Mouse (Mus musculus) stomach, embryonic 15.5 days (tissue): ENCODE data around the gene Rufy2. TPM values are rescaled to one million over a fixed set of nuclear protein-coding genes. Genes with fewer than 3 reads are reported as not detected.

Source experiments
- ATAC-seq: fragments of 200-750 bp; cut with Nextera tagmentation; 2 replicates; pipeline ENCODE4 v1.8.0; 2017; ENCODE audit warnings: low read depth, moderate number of reproducible peaks, moderate TSS enrichment; ENCODE audit not compliant: insufficient read depth, low FRiP score
- H3K27ac ChIP-seq: fragments of 300-500 bp; sonication (generic); 2 replicates; pipeline ENCODE4 v1.5.1; 2015; ENCODE audit warnings: mild to moderate bottlenecking, inconsistent platforms
- H3K27me3 ChIP-seq: fragments of 300-500 bp; sonication (generic); replicated peaks from 2 replicates; pipeline ENCODE4 v1.6.1; 2015; ENCODE audit warnings: inconsistent platforms
- H3K36me3 ChIP-seq: fragments of 300-500 bp; sonication (generic); 2 replicates; pipeline ENCODE4 v1.6.1; 2015; ENCODE audit warnings: inconsistent platforms
- H3K4me1 ChIP-seq: fragments of 300-500 bp; sonication (generic); 2 replicates; pipeline ENCODE4 v1.6.1; 2015; ENCODE audit warnings: inconsistent platforms
- H3K4me2 ChIP-seq: fragments of 300-500 bp; sonication (generic); 2 replicates; pipeline ENCODE4 v1.6.1; 2015; ENCODE audit warnings: mild to moderate bottlenecking, inconsistent platforms
- H3K4me3 ChIP-seq: fragments of 300-500 bp; sonication (generic); replicated peaks from 2 replicates; pipeline ENCODE4 v1.5.1; 2015; ENCODE audit warnings: inconsistent platforms
- H3K9ac ChIP-seq: fragments of 300-500 bp; sonication (generic); 2 replicates; pipeline ENCODE4 v1.6.1; 2015; ENCODE audit warnings: inconsistent platforms
- H3K9me3 ChIP-seq: fragments of 300-500 bp; sonication (generic); 2 replicates; pipeline ENCODE4 v1.6.1; 2016; ENCODE audit warnings: inconsistent platforms
- WGBS: fragments of 180-500 bp; shearing (Covaris S2); methylation state at CpG from one replicate; pipeline ENCODE4 v1.1.7; 2015; 5-methylcytosine and 5-hydroxymethylcytosine counted together
- polyA plus RNA-seq: library from polyadenylated mRNA; unstranded; fragments of >200 nt; fragmentation: Nextera tagmentation; extraction: Ambion mirVana; gene quantifications from 2 replicates; pipeline ENCODE4 v1.2.1, GENCODE M21; 2015

Gene Rufy2
- polyA plus RNA-seq, 1 experiment from 2014 or later, result 26.6 TPM

GRCm38 (mm10) chr10:62984495-62984894, 4.5 kb downstream of the Rufy2 start:
- Histone ChIP-seq H3K4me3 (no peak overlapping the region), H3K4me1 (peaks cover 4% of the 10 kb centered on the region; the same call in 1 of the 2 replicates), H3K4me2 (no peak overlapping the region), H3K27ac (no peak overlapping the region), H3K36me3 (0 out of 2 replicates have a peak, but pooled peaks cover 5% of the 10 kb centered on the region), H3K9ac (no peak overlapping the region), H3K9me3 (no peaks in the 10 kb centered on the region), H3K27me3 (no peaks in the 10 kb centered on the region)
- 85% methylated on average over 6 of the region's 6 CpGs for WGBS
- no peak for ATAC-seq

GRCm38 (mm10) chr10:62987341-62987740, 7.3 kb downstream of the Rufy2 start:
- peaks cover 5% of the 10 kb centered on the region; the same call in 1 of the 2 replicates for H3K36me3 ChIP-seq
- no peak for ATAC-seq
- no peak overlapping the region for H3K4me2 ChIP-seq
- H3K4me1 ChIP-seq, result no peaks in the 10 kb centered on the region
- H3K9ac ChIP-seq, result no peak overlapping the region
- H3K9me3 ChIP-seq, result no peaks in the 10 kb centered on the region
- H3K4me3 ChIP-seq, result no peak overlapping the region
- no peaks in the 10 kb centered on the region for H3K27me3 ChIP-seq
- no peak overlapping the region for H3K27ac ChIP-seq
- WGBS, result 29% methylated on average over 3 of the region's 3 CpGs

- Histone ChIP-seq H3K4me3 (no peak overlapping the region), H3K9ac (no peak overlapping the region), H3K36me3 (peaks cover 9% of the 10 kb centered on the region), H3K27me3 (no peaks in the 10 kb centered on the region), H3K4me1 (no peaks in the 10 kb centered on the region), H3K27ac (no peak overlapping the region), H3K9me3 (no peaks in the 10 kb centered on the region), H3K4me2 (no peak overlapping the region)
- no peak for ATAC-seq
- WGBS, result 94% methylated on average over 15 of the region's 15 CpGs
Observed at GRCm38 (mm10) chr10:62990636-62991035, 10.6 kb downstream of the Rufy2 start.

GRCm38 (mm10) chr10:62993991-62994390, 14.0 kb downstream of the Rufy2 start:
- Histone ChIP-seq H3K4me2 (no peak overlapping the region), H3K36me3 (peaks cover 28% of the 10 kb centered on the region), H3K4me1 (no peaks in the 10 kb centered on the region), H3K27me3 (no peaks in the 10 kb centered on the region), H3K4me3 (no peak overlapping the region), H3K27ac (no peak overlapping the region), H3K9me3 (no peaks in the 10 kb centered on the region), H3K9ac (no peak overlapping the region)
- no peak for ATAC-seq
- WGBS, result 79% methylated on average over 8 of the region's 9 CpGs

- Histone ChIP-seq H3K27me3 (no peaks in the 10 kb centered on the region), H3K36me3 (peaks cover 51% of the 10 kb centered on the region), H3K4me2 (no peak overlapping the region), H3K9ac (no peak overlapping the region), H3K27ac (no peak overlapping the region), H3K4me3 (no peak overlapping the region), H3K9me3 (no peaks in the 10 kb centered on the region), H3K4me1 (no peaks in the 10 kb centered on the region)
- ATAC-seq, result no peak
- WGBS, result 63% methylated on average over 9 of the region's 9 CpGs
Observed at GRCm38 (mm10) chr10:63000584-63000983, 20.6 kb downstream of the Rufy2 start.

GRCm38 (mm10) chr10:63003252-63003651, 23.2 kb downstream of the Rufy2 start:
- H3K4me1 ChIP-seq, result no peaks in the 10 kb centered on the region
- H3K4me3 ChIP-seq, result no peak overlapping the region
- no peak overlapping the region for H3K9ac ChIP-seq
- no peaks in the 10 kb centered on the region for H3K27me3 ChIP-seq
- 72% methylated on average over 9 of the region's 9 CpGs for WGBS
- H3K36me3 ChIP-seq, result peaks cover 53% of the 10 kb centered on the region
- no peak overlapping the region for H3K27ac ChIP-seq
- H3K4me2 ChIP-seq, result no peak overlapping the region
- no peaks in the 10 kb centered on the region for H3K9me3 ChIP-seq
- ATAC-seq, result no peak

GRCm38 (mm10) chr10:63004556-63004955, 24.5 kb downstream of the Rufy2 start:
- no peak overlapping the region for H3K27ac ChIP-seq
- H3K4me1 ChIP-seq, result no peaks in the 10 kb centered on the region
- H3K4me2 ChIP-seq, result no peak overlapping the region
- H3K27me3 ChIP-seq, result no peaks in the 10 kb centered on the region
- no peak overlapping the region for H3K9ac ChIP-seq
- H3K4me3 ChIP-seq, result no peak overlapping the region
- H3K9me3 ChIP-seq, result no peaks in the 10 kb centered on the region
- peaks cover 52% of the 10 kb centered on the region for H3K36me3 ChIP-seq
- no peak for ATAC-seq
- WGBS, result 89% methylated on average over 9 of the region's 9 CpGs

- H3K27me3 ChIP-seq, result no peaks in the 10 kb centered on the region
- ATAC-seq, result no peak
- no peak overlapping the region for H3K9ac ChIP-seq
- no peak overlapping the region for H3K4me2 ChIP-seq
- 47% methylated on average over 3 of the region's 3 CpGs for WGBS
- no peaks in the 10 kb centered on the region for H3K9me3 ChIP-seq
- H3K36me3 ChIP-seq, result peaks cover 44% of the 10 kb centered on the region
- no peak overlapping the region for H3K27ac ChIP-seq
- no peaks in the 10 kb centered on the region for H3K4me1 ChIP-seq
- H3K4me3 ChIP-seq, result no peak overlapping the region
Observed at GRCm38 (mm10) chr10:63008193-63008592, 28.2 kb downstream of the Rufy2 start.

GRCm38 (mm10) chr10:63010268-63010667, 30.2 kb downstream of the Rufy2 start:
- Histone ChIP-seq H3K27me3 (no peaks in the 10 kb centered on the region), H3K9me3 (no peaks in the 10 kb centered on the region), H3K27ac (no peak overlapping the region), H3K4me3 (no peak overlapping the region), H3K4me2 (no peak overlapping the region), H3K36me3 (peaks cover 34% of the 10 kb centered on the region), H3K9ac (no peak overlapping the region), H3K4me1 (no peaks in the 10 kb centered on the region)
- 74% methylated on average over 4 of the region's 4 CpGs for WGBS
- no peak for ATAC-seq

GRCm38 (mm10) chr10:63011556-63011955, 31.5 kb downstream of the Rufy2 start:
- H3K27ac ChIP-seq, result no peak overlapping the region
- no peak overlapping the region for H3K4me3 ChIP-seq
- H3K4me2 ChIP-seq, result no peak overlapping the region
- H3K4me1 ChIP-seq, result no peaks in the 10 kb centered on the region
- no peaks in the 10 kb centered on the region for H3K9me3 ChIP-seq
- peaks cover 37% of the 10 kb centered on the region for H3K36me3 ChIP-seq
- no peak overlapping the region for H3K9ac ChIP-seq
- H3K27me3 ChIP-seq, result no peaks in the 10 kb centered on the region
- no peak for ATAC-seq
- WGBS, result 86% methylated on average over 6 of the region's 6 CpGs

GRCm38 (mm10) chr10:63013476-63013875, 33.5 kb downstream of the Rufy2 start:
- Histone ChIP-seq H3K27me3 (no peaks in the 10 kb centered on the region), H3K4me2 (no peak overlapping the region), H3K27ac (no peak overlapping the region), H3K9ac (no peak overlapping the region), H3K4me3 (no peak overlapping the region), H3K4me1 (no peaks in the 10 kb centered on the region), H3K36me3 (peaks cover 31% of the 10 kb centered on the region), H3K9me3 (no peaks in the 10 kb centered on the region)
- 77% methylated on average over 3 of the region's 3 CpGs for WGBS
- ATAC-seq, result no peak

- WGBS, result 84% methylated on average over 9 of the region's 9 CpGs
- H3K9me3 ChIP-seq, result no peaks in the 10 kb centered on the region
- H3K4me1 ChIP-seq, result no peaks in the 10 kb centered on the region
- H3K4me2 ChIP-seq, result no peak overlapping the region
- H3K27me3 ChIP-seq, result no peaks in the 10 kb centered on the region
- H3K9ac ChIP-seq, result no peak overlapping the region
- H3K4me3 ChIP-seq, result no peak overlapping the region
- H3K27ac ChIP-seq, result no peak overlapping the region
- H3K36me3 ChIP-seq, result peaks cover 31% of the 10 kb centered on the region
- ATAC-seq, result no peak
Observed at GRCm38 (mm10) chr10:63014168-63014567, 34.1 kb downstream of the Rufy2 start.

- no peak overlapping the region for H3K4me3 ChIP-seq
- no peak for ATAC-seq
- peaks cover 21% of the 10 kb centered on the region for H3K36me3 ChIP-seq
- no peak overlapping the region for H3K4me2 ChIP-seq
- no peaks in the 10 kb centered on the region for H3K27me3 ChIP-seq
- H3K9me3 ChIP-seq, result no peaks in the 10 kb centered on the region
- no peak overlapping the region for H3K9ac ChIP-seq
- H3K27ac ChIP-seq, result no peak overlapping the region
- WGBS, result 85% methylated on average over 6 of the region's 6 CpGs
- 0 out of 2 replicates have a peak, but pooled peaks cover 10% of the 10 kb centered on the region for H3K4me1 ChIP-seq
Observed at GRCm38 (mm10) chr10:63019304-63019703, 39.3 kb downstream of the Rufy2 start.
